8 mouse cellular contexts compared by ENCODE assay signal in the genomic region with DNA sequence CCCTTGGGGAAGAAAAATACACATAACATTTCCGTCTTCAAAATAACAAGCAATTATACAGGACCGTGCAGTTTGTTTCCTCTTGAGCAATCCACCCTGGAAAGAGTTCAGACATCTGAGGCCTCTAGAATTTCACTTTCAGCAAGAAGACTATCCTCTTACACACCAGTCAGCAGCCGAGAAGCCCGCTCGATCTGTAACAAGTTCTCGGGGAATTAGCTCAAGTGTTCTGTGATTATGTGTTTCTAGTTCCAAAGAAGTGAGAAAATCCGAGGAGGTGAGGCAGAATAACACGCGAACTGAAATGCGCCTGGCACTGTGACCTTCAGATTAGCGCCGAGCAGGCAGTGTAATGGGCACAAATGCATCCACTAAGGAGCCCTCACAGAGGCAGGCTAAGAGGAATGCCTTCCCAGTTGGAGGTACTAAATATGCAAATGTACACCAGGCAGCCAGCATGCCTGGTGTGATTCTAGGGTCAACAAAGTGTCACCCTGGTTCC.
DNase-seq lines count a peak whose midpoint lies in the region; ATAC-seq and TF ChIP-seq lines count a peak whose summit lies in the region.

No protein-coding gene starts in this region.

- H3K27ac ChIP-seq in hindbrain, postnatal 0 days = peak overlapping the region; percentile 20; the same call in 1 of the 2 replicates

- ATAC-seq in hindbrain, postnatal 0 days = no peak
- ATAC-seq in frontal cortex, adult (ENCODE audit: low TSS enrichment) = no peak

- H3K4me3 ChIP-seq in hindbrain, postnatal 0 days (ENCODE audit: low read length) = no peak overlapping the region

- no peak overlapping the region for H3K9ac ChIP-seq in hindbrain, postnatal 0 days (replicated peaks; ENCODE audit: low read length)

- no peak overlapping the region for H3K4me2 ChIP-seq in hindbrain, postnatal 0 days (ENCODE audit: low read depth, low read length)

- H3K9me3 ChIP-seq in hindbrain, postnatal 0 days (ENCODE audit: low read length) = no peaks in the 10 kb centered on the region

- intact Hi-C loops in gastrocnemius, postnatal 14 days (cut with DNase I; ENCODE audit: low total_unique reads) = no loop called here

- peaks cover 6% of the 10 kb centered on the region; the same call in 1 of the 2 replicates for H3K4me1 ChIP-seq in hindbrain, postnatal 0 days (ENCODE audit: insufficient read depth, low read length)

- DNase-seq in urinary bladder, postnatal 14 days (ENCODE audit: low spot score) = peak; percentile 62
- DNase-seq in urinary bladder, adult 2 months (ENCODE audit: low spot score) = no peak
- DNase-seq in gastrocnemius, postnatal 14 days = peak; percentile 45
- no peak for DNase-seq in hindbrain, postnatal 0 days (ENCODE audit: low spot score)
- DNase-seq in lung, postnatal 36 days = peak; percentile 84
- no peak for DNase-seq in cerebellum, adult 18-20 months
- no peak for DNase-seq in frontal cortex, postnatal 10 days (ENCODE audit: low spot score in 2 of 2)

- no peaks in the 10 kb centered on the region for H3K36me3 ChIP-seq in hindbrain, postnatal 0 days (ENCODE audit: insufficient read depth, low read length)

- H3K27me3 ChIP-seq in hindbrain, postnatal 0 days (ENCODE audit: insufficient read depth, low read length) = no peaks in the 10 kb centered on the region

- no peak for TF ChIP-seq CTCF in hindbrain, postnatal 0 days (IDR thresholded peaks at IDR 0.05; ENCODE audit: low read depth)

- WGBS in hindbrain, postnatal 0 days = 32% methylated on average over 12 of the region's 12 CpGs

Comparison
In these comparisons a context has a peak if more than half of its experiments do, and no peak if none do; other contexts are left out.
1. DNase-seq: peak in urinary bladder, postnatal 14 days (single experiment), gastrocnemius, postnatal 14 days (single experiment) and lung, postnatal 36 days (single experiment); none in urinary bladder, adult 2 months (single experiment), hindbrain, postnatal 0 days (single experiment), cerebellum, adult 18-20 months (0 of 2) and frontal cortex, postnatal 10 days (0 of 2).